Mouse (Mus musculus): ENCODE results near the gene Gipr.

DNA sequence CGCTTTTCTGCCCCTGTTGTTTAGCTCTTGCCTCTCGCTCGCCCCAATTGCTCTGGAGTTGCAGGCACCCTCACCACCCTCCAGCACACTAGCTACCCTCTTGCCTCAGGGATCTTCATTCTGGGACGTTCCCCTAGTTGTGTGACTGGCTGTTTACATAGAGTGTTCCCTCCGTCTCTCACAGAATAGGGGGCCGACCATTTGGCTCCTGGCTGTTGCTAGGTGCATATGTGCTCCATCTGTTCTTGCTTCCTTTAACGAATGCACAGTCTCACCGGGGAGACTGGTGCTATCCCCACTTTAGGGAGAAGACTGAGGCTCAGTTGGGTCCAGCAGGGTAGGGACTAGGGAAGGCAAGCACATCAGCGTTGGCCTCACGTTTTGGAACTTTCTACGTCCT is 7.3 kb downstream of the Gipr start:
- TF ChIP-seq HCFC1 (IDR thresholded peaks at IDR 0.05; ENCODE audit: borderline replicate concordance, insufficient read depth, low read length) (no peak), MAFK (IDR thresholded peaks at IDR 0.05; ENCODE audit: insufficient read depth, low read depth, low read length) (no peak), ZNF384 (IDR thresholded peaks at IDR 0.05; ENCODE audit: low read depth, low read length) (no peak)

All from ES-E14 (cell line).